Mouse (Mus musculus) left cerebral cortex, adult 18-20 months (tissue): ENCODE results near the gene Opn1mw. TPM values are rescaled to one million over a fixed set of nuclear protein-coding genes. Genes with fewer than 3 reads are reported as not detected.
"Not testable (repeated sequence)": the region's sequence is repeated elsewhere in the genome, so short reads cannot be mapped to it uniquely, and the experiment has no call there.

ENCODE experiments used
- DNase-seq, 2 experiments: peaks; one replicate each; pipeline ENCODE4 v3.0.0; 2021 to 2022; ENCODE audit warnings: low spot score in 2 of 2, mixed read lengths in 1 of 2
- long read RNA-seq, 2 experiments: library from polyadenylated mRNA; stranded (forward); transcript quantifications; one replicate each; pipeline ENCODE4 v2.0.0; 2021
- total RNA-seq, 2 experiments: library from RNA; stranded (reverse); gene quantifications; 2 replicates each; pipeline ENCODE4 v1.2.3; 2021

The Opn1mw gene
- under 1 TPM; 0.60 to 0.70 TPM for total RNA-seq
- long read RNA-seq, experiment 1, result 0 reads
- long read RNA-seq, experiment 2, result 0 reads

DNA sequence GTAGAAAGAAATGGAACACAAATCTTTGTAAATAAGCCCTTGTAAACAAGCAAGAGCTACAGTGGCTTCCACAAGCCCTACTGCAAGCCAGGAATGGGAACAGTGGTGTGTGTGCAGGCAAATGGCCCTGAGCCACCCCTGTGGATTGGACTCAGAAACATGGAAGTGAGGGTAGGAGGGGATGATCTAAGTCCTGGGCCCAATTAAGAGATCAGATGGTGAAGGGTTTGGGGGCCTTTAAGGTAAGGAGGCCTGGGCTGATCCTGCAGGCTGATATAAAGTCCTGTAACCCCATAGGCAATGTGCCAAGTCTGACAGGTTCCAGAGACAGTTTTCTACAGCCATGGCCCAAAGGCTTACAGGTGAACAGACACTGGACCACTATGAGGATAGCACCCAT lies at the start of gene Opn1mw:
Gene Opn1mw (plus strand): TSS at position 301 of the 400 bp plus-strand sequence.
- no peak for DNase-seq

DNA sequence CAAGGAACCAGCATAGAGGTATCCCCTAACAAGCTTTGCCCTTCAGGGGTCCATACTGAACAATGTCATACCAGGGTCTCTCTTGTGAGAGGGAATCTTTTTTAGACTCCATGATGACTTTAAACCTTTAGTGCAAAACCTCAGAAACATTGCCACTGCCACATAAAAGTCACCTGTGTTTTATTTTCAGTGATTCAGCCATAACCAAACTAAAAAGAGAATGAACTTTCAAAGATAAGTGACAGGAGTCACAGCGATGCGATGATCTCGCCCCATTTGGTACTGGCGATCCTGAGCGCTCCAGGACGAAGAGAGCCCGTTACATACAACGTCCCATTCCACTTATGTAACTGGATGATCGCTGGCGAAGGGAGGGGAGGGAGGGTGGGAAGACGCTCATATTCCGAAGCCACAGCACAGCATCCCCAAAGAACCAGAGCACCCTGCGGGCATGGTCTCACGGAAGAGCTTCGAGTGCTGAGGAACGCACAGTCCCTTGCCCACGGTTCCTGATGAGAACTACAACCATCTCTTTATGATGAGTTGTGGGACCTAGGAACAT lies 42.9 kb upstream of the Opn1mw start:
- peak; percentile 3 to 8 for DNase-seq

DNA sequence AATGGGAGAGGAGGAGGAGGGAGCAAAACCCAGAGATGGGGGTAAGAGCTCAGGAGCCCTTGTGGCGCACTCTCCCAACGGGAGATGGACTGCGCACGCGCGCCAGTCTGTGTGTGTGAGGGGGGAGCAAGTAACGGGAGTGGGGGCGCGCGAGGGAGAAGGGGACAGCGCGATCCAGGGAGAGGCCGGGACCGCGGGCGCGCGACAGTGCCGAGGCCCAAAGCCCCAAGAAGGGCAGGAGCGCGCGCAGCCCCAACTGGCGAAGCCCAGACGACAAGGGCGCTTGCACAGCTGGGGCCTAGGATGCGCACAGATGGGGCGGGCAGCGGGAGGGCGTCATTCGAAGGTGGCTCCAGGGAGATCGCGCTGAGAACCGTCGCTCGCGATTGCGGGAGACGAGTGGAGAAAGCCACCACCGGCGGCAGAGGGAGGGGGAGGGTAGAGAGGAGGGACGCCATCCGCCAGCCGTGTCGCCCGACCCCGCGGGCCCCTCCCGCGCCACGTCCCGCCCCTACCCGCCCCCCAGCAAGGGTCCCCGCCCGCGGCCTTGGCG lies 42.2 kb upstream of the Opn1mw start:
- DNase-seq, result peak; percentile 75 to 80

DNA sequence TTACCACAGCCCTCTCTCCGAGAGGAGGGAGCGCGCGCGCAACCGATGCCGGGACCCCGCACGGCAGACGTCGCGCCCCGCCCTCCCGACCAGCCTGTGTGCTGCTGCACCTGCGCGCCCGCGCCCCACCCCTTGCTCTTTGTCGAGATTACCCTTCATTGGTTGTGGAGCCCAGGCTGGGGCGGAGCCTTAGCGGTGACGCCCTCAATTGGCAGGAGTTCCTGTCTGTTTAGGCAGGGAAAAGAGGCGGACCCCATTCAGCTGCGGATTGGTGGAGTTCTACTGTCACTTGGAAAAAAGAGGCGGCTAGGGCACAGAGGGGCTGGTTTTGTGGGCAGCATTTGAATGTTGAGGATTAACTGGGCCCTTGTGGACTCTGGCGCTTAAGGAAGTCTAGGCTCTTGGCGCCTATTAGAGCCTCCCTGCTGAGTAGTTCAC lies 41.6 kb upstream of the Opn1mw start:
- peak; percentile 93 to 97 for DNase-seq

DNA sequence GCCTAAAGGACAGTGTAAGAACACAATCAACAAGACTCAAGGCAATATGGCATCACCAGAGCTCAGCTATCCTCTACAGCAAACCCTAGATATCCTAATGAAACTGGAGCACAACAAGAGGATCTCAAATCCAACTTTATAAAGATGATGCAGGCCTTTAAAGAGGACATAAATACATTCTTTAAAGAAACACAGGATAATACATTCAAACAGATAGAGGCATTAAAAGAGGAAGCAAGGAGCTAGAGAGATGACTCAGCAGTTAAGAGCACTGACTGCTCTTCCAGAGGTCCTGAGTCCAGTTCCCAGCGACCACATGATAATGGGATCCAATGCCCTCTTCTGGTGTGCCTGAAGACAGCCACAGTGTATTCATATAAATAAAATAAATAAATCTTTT lies 32.1 kb upstream of the Opn1mw start:
- DNase-seq, result no peak

DNA sequence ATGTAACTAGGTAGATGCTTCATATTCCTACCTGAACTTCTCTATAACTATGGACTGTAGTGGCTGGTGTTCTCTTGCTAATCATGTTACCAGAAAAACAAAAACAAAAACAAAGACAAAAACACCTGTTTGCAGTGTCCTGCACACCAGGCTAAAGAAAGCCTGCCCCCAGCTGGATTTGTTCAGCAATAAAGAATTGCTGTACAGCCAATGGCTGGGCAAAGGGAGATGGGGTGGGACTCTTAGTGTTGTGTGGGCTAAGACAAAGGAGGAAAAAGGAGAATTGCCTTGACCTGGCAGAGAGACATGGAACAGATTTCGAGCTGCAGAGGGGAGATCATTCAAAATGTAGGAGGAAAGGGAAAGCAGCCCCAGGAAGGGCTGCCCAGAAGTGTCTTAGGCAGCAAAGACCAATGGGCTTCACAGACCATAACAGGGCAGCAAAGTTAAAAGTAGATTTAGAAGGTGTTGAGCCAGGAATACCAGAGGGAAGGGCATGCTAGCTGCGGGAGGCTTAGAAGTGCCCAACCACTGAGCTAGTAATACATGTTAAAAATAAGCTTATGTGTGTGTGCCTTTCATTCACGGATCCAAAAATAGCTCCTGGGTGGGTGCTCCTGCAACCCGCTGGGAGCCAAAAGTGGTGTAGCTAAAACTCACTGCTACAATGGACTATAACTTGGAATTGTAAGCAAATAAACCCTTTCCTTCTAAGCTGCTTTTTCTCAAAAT lies 23.6 kb upstream of the Opn1mw start:
- DNase-seq, result peak in 1 of 2 experiments; percentile 9

DNA sequence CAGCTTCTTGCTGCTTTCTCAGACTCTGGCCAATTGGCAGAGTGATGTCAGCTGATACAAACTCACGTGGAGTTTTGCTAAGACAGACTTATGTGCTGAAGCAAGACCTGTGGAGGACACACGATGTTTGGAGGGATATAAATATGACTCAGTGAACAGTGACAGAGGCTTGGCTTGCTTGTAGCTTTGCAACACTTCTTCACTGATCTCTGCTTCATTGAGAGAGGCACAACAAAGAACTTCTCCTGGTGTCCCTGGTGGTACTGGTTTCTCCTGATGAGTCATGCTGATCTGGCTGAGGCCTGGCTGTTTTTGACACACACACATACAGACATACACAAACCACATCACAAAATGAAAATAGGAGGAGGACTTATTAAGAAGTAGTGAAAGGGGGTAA lies 21.3 kb upstream of the Opn1mw start:
- no peak for DNase-seq

DNA sequence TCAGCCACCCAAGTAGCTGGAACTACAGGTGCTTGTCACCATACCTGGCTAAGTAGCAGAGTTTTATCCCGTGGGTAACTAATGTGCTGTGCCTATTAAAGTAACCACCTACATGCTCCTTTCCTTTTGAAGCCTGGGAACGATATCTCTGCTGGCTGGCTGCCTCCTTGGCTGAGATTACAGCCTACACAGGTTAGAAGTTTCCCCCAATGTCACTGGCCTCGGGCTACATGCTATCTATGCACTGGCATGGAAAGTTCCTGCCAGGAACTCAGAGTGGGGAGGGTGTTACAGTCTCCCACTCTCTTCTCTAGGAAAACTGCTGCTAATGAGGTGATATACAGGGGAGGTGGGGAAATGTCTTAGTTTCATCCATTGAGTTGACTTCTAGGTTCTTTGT lies 18.5 kb upstream of the Opn1mw start:
- DNase-seq, result no peak

DNA sequence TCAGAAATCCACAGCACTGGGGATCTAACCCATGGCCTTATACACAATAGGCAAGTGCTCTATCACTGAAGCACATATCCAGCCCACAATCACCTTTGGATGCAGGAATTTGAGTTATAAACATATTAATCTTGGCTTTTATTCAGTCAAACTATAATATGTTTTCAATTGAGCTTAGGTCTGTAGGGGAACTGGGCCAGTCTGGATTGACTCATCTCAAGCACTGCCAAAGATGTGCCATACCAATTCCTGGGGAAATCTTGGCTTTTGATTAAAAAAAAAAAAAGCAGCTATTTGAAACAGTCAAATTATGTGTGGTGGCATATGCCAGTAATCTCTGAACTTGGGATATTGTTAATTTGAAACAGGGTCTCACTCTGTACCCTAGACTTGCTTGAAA lies 13.2 kb upstream of the Opn1mw start:
- DNase-seq, result no peak

DNA sequence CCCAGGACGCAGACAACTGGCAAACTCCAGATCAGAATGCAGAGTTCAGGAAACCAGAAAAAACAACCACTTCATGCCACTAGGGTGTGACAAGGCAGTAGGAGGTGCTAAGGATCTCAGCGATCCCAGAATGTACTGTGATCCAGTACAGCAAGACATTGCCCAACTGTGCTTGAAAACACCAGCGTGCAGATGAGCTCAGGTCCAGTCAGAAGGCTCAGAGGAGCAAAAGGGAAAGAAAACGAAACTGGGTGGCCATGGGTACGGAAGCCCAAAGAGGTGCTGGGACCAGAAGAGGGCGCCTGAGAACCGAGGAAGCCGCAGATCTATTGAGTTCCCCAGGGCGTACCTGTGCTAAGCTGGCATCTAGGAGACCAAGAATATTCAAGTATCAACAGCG lies 11.8 kb upstream of the Opn1mw start:
- DNase-seq, result peak; percentile 53 to 61

DNA sequence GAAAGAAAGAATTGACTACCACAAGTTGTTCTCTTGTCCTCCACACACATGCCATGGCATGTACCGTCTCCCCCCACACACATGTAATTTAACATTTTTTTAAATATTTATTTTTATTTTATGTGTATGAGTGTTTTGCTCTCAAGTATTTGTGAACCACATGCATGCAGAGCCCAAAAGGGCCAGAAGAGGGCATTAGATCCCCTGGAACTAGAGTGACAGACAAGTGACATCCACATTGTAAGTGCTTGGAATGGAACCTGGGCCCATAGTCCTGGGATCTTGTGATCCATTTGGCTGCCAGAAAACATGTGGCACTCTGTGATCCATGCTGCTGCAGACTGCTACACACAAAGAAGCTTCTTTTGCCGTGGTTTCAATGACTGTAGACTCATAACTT lies 2.3 kb upstream of the Opn1mw start:
- DNase-seq, result no peak

DNA sequence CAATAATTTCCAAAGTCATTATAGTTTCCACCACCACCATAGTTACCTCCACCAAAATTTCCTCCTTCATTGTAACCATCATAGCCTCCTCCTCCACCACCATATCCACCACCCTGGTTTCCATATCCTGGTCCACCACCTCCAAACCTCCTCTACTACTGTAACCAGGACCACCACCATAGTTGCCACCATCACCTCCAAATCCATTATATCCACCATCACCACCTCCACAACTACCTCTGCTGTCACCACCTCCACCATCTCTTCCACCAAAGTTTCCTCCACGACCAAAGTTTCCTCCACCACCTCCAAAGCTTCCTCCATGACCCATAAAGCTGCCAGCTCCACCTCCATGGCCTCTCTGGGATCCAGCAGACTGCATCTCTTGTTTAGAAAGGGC lies 8.0 kb downstream of the Opn1mw start, which contains the start of gene Mecp2:
Gene Mecp2 (minus strand): TSS at position 101 of the 400 bp plus-strand sequence.
- not testable (repeated sequence) for DNase-seq

DNA sequence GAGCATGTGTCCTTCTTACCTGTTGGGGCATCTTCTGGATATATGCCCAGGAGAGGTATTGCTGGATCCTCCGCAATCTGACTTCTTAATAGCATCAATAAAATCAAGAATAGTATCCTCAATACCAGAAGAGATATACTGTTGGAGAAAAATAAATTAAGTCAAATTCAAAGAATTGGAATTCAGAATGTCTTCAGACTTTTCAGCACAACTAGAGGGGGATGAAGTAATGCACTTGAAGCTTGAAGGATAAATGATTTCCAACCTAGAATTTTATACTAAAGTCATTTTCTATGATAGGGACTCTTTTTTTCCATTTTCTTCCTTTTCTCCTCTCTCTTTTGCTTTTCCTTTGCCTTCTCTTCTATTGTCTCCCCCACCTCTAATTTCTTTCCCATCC lies 40.5 kb downstream of the Opn1mw start, which contains the start of gene Tex28:
Gene Tex28 (minus strand): TSS at position 101 of the 400 bp plus-strand sequence.
- DNase-seq, result no peak

DNA sequence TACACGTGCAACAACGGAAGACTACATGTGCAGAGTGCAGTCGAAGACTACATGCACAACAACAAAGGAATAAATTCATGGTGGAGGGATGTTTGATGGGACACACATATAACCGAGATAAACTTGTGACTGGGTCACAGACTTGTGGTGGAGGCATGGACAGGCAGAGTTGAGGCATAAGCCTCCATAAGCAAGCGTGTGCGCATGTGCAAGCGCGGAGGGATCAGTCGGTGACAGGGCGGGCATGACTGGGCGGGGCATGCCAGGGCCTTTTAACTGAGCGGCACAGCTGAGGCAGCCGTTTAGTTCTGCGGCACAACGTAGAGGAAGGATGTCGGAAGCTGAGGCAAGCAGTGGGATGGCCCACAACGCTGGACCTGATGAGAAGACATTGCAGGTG lies 49.7 kb downstream of the Opn1mw start, which contains the start of gene Tktl1:
Gene Tktl1 (plus strand): TSS at position 301 of the 400 bp plus-strand sequence.
- no peak for DNase-seq

Other genes starting within 250 kb of the Opn1mw start
- gene Avpr2, start 235.4 kb upstream of the Opn1mw start, total RNA-seq, result not detected
- 100 to 1,000 TPM; 133 to 151 TPM for gene L1cam, start 231.4 kb upstream of the Opn1mw start, total RNA-seq
- gene Arhgap4, start 205.6 kb upstream of the Opn1mw start, total RNA-seq, result 1 to 10 TPM; 3.7 to 3.8 TPM
- 10 to 100 TPM; 50.9 to 59.8 TPM for gene Naa10, start 205.5 kb upstream of the Opn1mw start, total RNA-seq
- gene Renbp, start 196.6 kb upstream of the Opn1mw start, total RNA-seq, result 1 to 10 TPM; 7.2 to 7.5 TPM
- gene Hcfc1, start 161.1 kb upstream of the Opn1mw start, total RNA-seq, result 10 to 100 TPM; 67.0 to 69.2 TPM
- 10 to 100 TPM; 48.2 to 49.0 TPM for gene Irak1, start 103.5 kb upstream of the Opn1mw start, total RNA-seq
- gene Mecp2, start 7.9 kb downstream of the Opn1mw start, total RNA-seq, result 10 to 100 TPM; 89.6 to 94.8 TPM
- not detected for gene Tex28, start 40.4 kb downstream of the Opn1mw start, total RNA-seq
- gene Tktl1, start 49.8 kb downstream of the Opn1mw start, total RNA-seq, result not detected
- gene Flna, start 122.4 kb downstream of the Opn1mw start, total RNA-seq, result 10 to 100 TPM; 44.0 to 49.5 TPM
- gene Emd, start 127.2 kb downstream of the Opn1mw start, total RNA-seq, result 10 to 100 TPM; 35.3 to 39.6 TPM
- 100 to 1,000 TPM; 188 to 216 TPM for gene Rpl10, start 143.3 kb downstream of the Opn1mw start, total RNA-seq
- gene Taz, start 154.4 kb downstream of the Opn1mw start, total RNA-seq, result 10 to 100 TPM; 60.4 to 62.5 TPM
- gene Dnase1l1, start 154.9 kb downstream of the Opn1mw start, total RNA-seq, result 1 to 10 TPM; 3.0 to 3.3 TPM
- gene Atp6ap1, start 169.6 kb downstream of the Opn1mw start, total RNA-seq, result 100 to 1,000 TPM; 353 to 362 TPM
- gene Gdi1, start 177.5 kb downstream of the Opn1mw start, total RNA-seq, result 100 to 1,000 TPM; 611 to 641 TPM
- 10 to 100 TPM; 26.5 to 26.8 TPM for gene Fam50a, start 185.6 kb downstream of the Opn1mw start, total RNA-seq
- 10 to 100 TPM; 22.7 to 24.6 TPM for gene Plxna3, start 201.6 kb downstream of the Opn1mw start, total RNA-seq
- gene Lage3, start 226.2 kb downstream of the Opn1mw start, total RNA-seq, result 10 to 100 TPM; 20.5 to 23.9 TPM
- gene Ubl4a, start 245.8 kb downstream of the Opn1mw start, total RNA-seq, result 10 to 100 TPM; 68.3 to 71.6 TPM
- 1 to 10 TPM; 2.7 to 3.4 TPM for gene Slc10a3, start 245.9 kb downstream of the Opn1mw start, total RNA-seq